Mouse (Mus musculus) heart, adult 2 months (tissue): Measurements from ENCODE around the gene Csdc2.

ENCODE experiments used
- CTCF ChIP-seq: fragments of 200-600 bp; IDR thresholded peaks from 2 replicates; pipeline ENCODE4 v1.8.1; 2022; ENCODE audit warnings: antibody characterized with exemption, mild to moderate bottlenecking, moderate library complexity
- EP300 ChIP-seq: fragments of 200-500 bp; IDR thresholded peaks from 2 replicates; pipeline ENCODE4 v1.6.1; 2011; ENCODE audit warnings: low read depth, low read length, control low read depth; ENCODE audit not compliant: insufficient read depth
- POLR2A ChIP-seq: fragments of 200-500 bp; IDR thresholded peaks from 2 replicates; pipeline ENCODE4 v1.6.1; 2011; ENCODE audit warnings: mild to moderate bottlenecking, low read depth, low read length, control low read depth; ENCODE audit not compliant: insufficient read depth

GRCm38 (mm10) chr15:81982173-81982572, 45.6 kb downstream of the Csdc2 start:
- TF ChIP-seq EP300, result no peak
- no peak for TF ChIP-seq CTCF
- TF ChIP-seq POLR2A, result no peak
